Mouse (Mus musculus) bone marrow macrophage, adult 2 months (primary cell): ENCODE data around the gene Rabl6. TPM values are rescaled to one million over a fixed set of nuclear protein-coding genes. Genes with fewer than 3 reads are reported as not detected.
A peak's percentile ranks its signal among the peaks of the same experiment; 100 is the strongest.

Source experiments
- H3K27ac ChIP-seq: 2 replicates; pipeline ENCODE4 v1.5.1; 2012; ENCODE audit warnings: low read depth, low read length; ENCODE audit not compliant: insufficient read depth
- H3K4me1 ChIP-seq: 2 replicates; pipeline ENCODE4 v1.6.1; 2012; ENCODE audit warnings: low read length; ENCODE audit not compliant: control insufficient read depth, insufficient read depth
- H3K4me3 ChIP-seq: 2 replicates; pipeline ENCODE4 v1.5.1; 2012; ENCODE audit warnings: mild to moderate bottlenecking, low read length, moderate library complexity; ENCODE audit not compliant: insufficient read depth
- CTCF ChIP-seq: IDR thresholded peaks from 2 replicates; pipeline ENCODE4 v1.5.1; 2012; ENCODE audit warnings: low read depth, mild to moderate bottlenecking, low read length, moderate library complexity
- POLR2A ChIP-seq: IDR thresholded peaks from 2 replicates; pipeline ENCODE4 v1.6.1; 2012; ENCODE audit warnings: mild to moderate bottlenecking, low read depth, low read length, borderline replicate concordance
- polyA plus RNA-seq: library from polyadenylated mRNA; stranded (reverse); fragments of >200 nt; gene quantifications from 2 replicates; pipeline ENCODE4 v1.2.4, GENCODE M21; 2012; ENCODE audit not compliant: missing spikeins, insufficient read depth, insufficient read length

The Rabl6 gene
- polyA plus RNA-seq, 1 experiment = 76.0 TPM

DNA sequence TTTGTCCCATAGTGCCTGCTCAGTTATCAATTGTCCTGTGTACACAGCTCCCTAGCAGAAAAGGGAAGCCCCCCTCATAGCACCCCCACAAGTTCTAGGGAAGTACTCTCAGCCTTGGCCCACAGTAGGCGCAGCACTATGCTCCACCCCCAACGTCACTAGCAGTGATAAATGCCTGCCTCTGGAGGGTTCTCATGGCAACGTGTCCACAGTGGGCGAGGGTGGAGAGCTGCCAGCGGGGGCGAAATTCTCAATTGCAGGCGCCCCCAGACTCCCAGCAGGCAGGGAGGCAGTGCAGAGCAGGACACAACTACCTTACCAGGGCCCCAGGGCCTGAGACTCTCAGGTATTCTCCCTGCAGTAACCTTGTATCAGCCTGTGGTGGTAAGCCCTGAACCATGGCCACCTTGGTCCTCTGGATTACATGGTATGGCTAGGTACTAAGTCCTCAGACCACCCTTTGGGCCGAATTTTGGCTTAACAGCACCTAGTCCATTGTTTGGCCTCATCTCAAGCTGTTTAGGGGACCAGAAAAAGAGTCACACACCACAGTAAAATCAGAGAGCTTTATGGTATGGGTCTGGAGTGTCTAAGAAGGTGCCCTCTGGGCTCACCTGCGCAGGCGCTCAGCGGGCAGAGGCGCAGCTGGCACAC lies 25.7 kb downstream of the Rabl6 start:
- no peak for TF ChIP-seq CTCF
- no peak for TF ChIP-seq POLR2A
- Histone ChIP-seq H3K4me3 (no peak overlapping the region), H3K4me1 (peaks cover 25% of the 10 kb centered on the region), H3K27ac (no peak overlapping the region)

GRCm38 (mm10) chr2:25581901-25582301 lies 26.4 kb downstream of the Rabl6 start:
- Histone ChIP-seq H3K4me1 (peaks cover 21% of the 10 kb centered on the region), H3K27ac (no peak overlapping the region), H3K4me3 (no peak overlapping the region)
- peak; percentile 27 for TF ChIP-seq CTCF
- no peak for TF ChIP-seq POLR2A

GRCm38 (mm10) chr2:25581294-25581864 lies 26.9 kb downstream of the Rabl6 start, which contains the start of gene Ajm1:
Gene Ajm1, minus strand, starts transcription at chr2:25581757.
- Histone ChIP-seq H3K4me3 (peak within 1 kb of the TSS; percentile 21), H3K4me1 (peaks cover 21% of the 10 kb centered on the region), H3K27ac (no peak within 1 kb of the TSS)
- TF ChIP-seq CTCF = peak; percentile 77
- no peak for TF ChIP-seq POLR2A

DNA sequence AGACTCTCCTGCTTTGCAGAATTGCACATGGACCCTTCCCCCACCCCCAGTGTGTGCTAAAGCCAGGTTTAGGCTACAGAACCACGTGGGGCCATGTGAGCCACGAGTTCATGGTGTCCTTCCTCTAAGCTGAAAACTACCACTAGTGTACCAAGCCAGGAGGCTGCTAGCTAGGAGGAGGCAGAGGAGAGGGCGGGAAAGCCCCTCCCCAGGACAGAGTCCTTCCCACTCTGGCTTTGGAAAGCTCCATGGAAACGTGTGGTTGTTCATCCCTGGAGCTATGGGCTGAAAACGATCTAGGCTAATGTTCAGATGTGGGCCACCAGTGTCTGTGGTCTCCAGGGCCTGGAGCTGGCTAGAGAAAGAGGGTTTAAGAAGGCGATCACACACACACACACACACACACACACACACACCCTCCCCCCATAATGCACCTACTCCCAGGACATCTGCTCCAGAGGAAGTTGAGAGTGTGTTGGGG lies 27.7 kb downstream of the Rabl6 start:
- no peak for TF ChIP-seq CTCF
- no peak for TF ChIP-seq POLR2A
- Histone ChIP-seq H3K4me1 (peaks cover 24% of the 10 kb centered on the region), H3K27ac (no peak overlapping the region), H3K4me3 (no peak overlapping the region)

DNA sequence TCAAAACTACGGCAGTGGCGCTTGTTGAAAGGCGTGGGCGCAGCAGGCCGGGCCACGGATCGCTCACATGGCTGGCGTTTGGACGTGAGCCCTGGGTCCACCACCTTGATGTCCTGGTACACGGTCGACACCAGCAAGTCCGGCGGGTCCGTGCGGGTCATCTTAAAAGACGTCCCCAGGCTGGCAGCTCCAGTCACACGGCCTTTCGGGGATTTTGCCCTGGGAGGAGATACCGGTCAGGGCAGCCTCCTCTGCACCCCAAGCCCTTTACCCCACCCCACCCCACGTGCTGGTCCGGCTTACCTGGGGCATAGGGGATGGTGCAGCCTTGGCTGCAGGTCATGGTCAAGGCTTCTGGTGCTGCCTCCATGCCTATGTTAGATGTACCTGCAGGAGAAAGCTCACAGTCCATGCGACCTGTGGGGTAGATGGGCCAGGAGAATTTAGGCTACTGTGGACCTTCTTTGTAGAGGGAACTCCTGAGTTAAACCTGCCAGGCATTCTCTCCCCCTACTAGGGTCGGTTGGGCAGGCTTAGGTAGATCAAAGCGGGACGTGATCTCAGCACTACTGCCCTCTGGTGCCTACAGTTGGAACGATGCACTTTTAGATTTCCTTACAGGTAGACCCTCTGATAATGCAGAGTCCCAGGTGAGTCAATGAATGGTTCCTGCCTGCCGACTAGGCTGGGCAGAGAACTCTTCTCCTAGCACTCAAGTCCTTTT lies 28.4 kb downstream of the Rabl6 start:
- no peak overlapping the region for H3K4me3 ChIP-seq
- H3K27ac ChIP-seq = no peak overlapping the region
- TF ChIP-seq POLR2A = no peak
- TF ChIP-seq CTCF = peak; percentile 56
- H3K4me1 ChIP-seq = peaks cover 28% of the 10 kb centered on the region

- H3K27ac ChIP-seq = no peak overlapping the region
- TF ChIP-seq POLR2A (no peak), CTCF (no peak)
- H3K4me3 ChIP-seq = peak overlapping the region; percentile 5; the same call in 1 of the 2 replicates
- H3K4me1 ChIP-seq = peaks cover 28% of the 10 kb centered on the region
Observed at GRCm38 (mm10) chr2:25578796-25579736, 29.3 kb downstream of the Rabl6 start.

DNA sequence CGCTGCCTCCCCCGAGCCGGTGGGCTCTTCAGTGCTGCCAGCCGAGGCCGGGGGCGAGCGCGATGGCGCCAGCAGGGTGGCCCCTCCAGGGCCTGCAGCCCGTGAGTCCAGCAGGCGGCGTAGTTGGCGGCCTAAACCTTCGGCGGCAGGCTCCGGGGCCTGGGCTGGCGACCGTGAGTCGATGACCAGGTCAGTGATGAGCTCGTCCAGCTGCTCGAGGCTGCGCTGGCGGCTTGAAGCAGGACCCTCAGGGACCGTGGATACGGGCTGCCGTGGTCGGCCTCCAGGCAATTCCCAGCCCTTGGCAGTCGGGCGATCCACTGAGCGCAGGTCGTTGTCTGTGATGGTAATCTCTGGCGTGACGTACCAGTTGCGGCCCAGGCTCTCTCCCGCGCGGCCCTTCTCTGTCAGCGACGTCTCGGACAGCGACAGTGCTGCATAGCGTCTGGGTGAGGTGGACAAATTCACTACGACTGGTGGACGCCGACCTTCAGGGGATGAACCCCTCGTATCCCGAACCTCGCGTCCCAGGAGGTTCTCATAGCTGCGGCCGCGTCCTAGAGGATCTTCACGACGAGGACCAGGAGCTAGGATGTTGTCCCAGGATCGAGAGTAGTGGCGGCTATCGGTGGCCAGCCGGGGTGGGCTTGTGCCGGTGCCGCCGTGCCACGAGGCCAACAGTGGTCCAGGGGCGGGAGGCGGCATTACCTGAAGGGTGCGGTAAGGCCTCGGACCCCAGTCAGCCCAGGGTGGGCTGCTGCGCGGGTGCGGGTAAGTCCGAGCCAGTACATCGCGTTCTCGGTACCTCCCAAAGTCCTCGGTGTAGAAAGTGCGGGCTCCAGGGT lies 30.1 kb downstream of the Rabl6 start:
- Histone ChIP-seq H3K4me1 (peaks cover 34% of the 10 kb centered on the region), H3K27ac (no peak overlapping the region), H3K4me3 (no peak overlapping the region; the same call in 1 of the 2 replicates)
- TF ChIP-seq POLR2A (no peak), CTCF (peak; percentile 35; the same call in 1 of the 2 replicates)

GRCm38 (mm10) chr2:25576965-25577891 lies 31.1 kb downstream of the Rabl6 start:
- Histone ChIP-seq H3K27ac (no peak overlapping the region), H3K4me3 (no peak overlapping the region), H3K4me1 (peaks cover 25% of the 10 kb centered on the region)
- TF ChIP-seq CTCF (no peak), POLR2A (no peak)
